Mouse (Mus musculus) splenic B cell, adult 2 months (primary cell): Measurements from ENCODE around the gene Olfr1262.

Experiments used
- DNase-seq: peaks from one replicate; pipeline ENCODE4 v3.0.0-alpha.2; 2011; ENCODE audit warnings: low read depth, low spot score
- H3K27me3 ChIP-seq: 2 replicates; pipeline ENCODE4 v1.6.1; 2012; ENCODE audit warnings: mild to moderate bottlenecking, low read length, moderate library complexity, mixed read lengths; ENCODE audit not compliant: control insufficient read depth, poor library complexity, insufficient read depth, severe bottlenecking
- H3K36me3 ChIP-seq: 2 replicates; pipeline ENCODE4 v1.6.1; 2012; ENCODE audit warnings: mild to moderate bottlenecking, low read length, moderate library complexity, mixed read lengths; ENCODE audit not compliant: control insufficient read depth, poor library complexity, insufficient read depth, severe bottlenecking

Olfr1262 gene

GRCm38 (mm10) chr2:89999845-90000244, at the start of gene Olfr1262:
Gene Olfr1262, plus strand, starts transcription at chr2:90000145.
- no peak for DNase-seq
- no peaks in the 10 kb centered on the region for H3K27me3 ChIP-seq
- no peaks in the 10 kb centered on the region for H3K36me3 ChIP-seq

DNA sequence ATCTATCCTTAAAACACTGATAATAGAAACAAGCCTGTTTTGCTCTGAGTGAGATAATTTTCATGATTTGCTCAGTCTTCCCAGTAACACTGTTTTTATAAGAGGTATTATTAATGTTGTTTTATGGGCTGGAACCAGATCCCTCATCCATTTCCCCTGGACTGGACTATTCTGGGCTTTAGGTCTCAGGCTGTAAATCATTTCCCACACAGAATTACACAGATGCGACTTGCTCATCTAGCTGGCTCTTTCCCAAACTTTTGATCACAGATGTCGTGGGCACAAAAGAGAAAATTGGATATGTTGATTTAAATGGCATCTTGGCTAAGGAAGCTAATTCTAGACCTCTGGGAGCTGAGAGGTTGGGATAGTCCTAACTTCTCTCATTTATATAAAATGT, 25.8 kb upstream of the Olfr1262 start, which contains the start of gene Olfr1260:
Olfr1260 (plus strand) TSS at position 157 of the 400 bp plus-strand sequence.
- Histone ChIP-seq H3K27me3 (no peaks in the 10 kb centered on the region), H3K36me3 (no peaks in the 10 kb centered on the region)
- DNase-seq: no peak

DNA sequence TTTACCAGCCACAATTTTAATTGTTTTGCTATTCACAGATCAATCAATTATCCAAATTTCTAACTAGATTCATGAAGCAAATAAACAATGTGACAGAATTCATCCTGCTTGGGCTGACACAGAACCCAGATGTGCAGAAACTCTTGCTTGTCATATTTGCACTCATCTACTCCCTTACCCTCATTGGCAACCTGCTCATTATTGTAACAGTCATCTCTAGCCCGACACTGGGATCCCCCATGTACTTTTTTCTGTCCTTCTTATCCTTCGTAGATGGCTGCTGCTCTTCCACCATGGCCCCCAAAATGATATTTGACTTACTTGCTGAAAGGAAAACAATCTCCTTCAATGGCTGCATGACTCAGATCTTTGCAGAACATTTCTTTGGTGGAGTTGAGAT, 22.2 kb upstream of the Olfr1262 start:
- no peak for DNase-seq
- Histone ChIP-seq H3K36me3 (no peaks in the 10 kb centered on the region), H3K27me3 (no peaks in the 10 kb centered on the region)

DNA sequence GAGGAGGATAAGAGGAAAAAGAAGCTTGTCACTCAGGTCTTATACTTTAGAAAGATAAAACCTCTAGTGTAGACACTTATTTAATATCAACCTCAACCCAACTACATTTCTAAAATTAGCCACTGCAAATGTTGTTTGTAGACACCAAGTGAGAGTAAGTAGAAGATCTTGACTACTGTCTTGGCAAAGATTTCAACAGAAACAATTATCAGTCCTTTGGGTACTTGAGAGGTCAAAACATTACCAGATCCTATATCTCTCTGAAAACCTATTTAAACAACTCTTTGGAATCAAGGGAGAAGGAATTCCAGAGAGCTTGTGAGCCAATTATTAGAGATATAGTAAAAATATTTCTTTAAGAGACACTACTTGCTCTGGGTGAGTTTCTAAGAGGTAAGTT, 9.0 kb upstream of the Olfr1262 start, which contains the start of gene Olfr1261:
Olfr1261 (plus strand) TSS at position 301 of the 400 bp plus-strand sequence.
- DNase-seq: no peak
- H3K27me3 ChIP-seq: no peaks in the 10 kb centered on the region
- H3K36me3 ChIP-seq: no peaks in the 10 kb centered on the region

DNA sequence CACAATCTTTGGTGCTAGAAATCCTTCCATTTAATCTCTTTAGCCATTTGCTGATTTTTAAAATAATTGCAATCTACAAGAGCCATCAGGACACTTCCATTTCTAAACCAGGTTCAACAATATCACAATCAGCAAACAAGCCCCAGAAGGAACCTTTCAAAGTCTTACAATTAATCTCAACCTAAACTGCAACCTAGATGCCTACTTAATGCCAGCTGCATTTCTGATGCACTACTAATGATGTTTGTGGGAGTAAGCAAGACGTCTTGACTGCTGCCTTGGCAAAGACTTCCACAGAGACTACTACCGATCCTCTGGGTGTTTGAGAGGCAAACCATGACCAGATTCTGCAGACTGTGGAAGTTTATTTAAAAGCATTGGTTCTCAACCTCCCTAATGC, 11.9 kb downstream of the Olfr1262 start, which contains the start of gene Olfr1263:
Olfr1263 (plus strand) TSS at position 301 of the 400 bp plus-strand sequence.
- DNase-seq: no peak
- H3K36me3 ChIP-seq: no peaks in the 10 kb centered on the region
- H3K27me3 ChIP-seq: no peaks in the 10 kb centered on the region

DNA sequence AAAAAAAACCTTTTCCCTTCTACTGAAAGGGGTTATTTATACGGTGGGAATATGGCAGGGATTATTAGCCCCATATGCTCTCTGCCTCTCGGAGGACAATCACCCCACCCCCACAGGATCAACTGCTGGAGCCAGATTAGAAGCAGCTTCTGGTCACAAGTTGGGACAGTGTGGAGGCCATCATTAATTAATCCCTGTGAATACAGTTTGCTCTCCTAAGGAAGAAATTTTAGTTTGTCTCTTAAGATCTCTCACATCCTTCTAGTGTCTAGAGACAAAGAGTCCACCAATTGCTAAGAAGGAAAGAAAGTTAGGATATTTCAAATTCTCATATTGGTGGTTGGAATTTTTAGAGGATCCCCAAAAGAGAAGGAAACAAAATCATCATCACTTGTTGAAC, 25.5 kb downstream of the Olfr1262 start, which contains the start of gene Olfr1264:
Olfr1264 (minus strand) TSS at position 101 of the 400 bp plus-strand sequence.
- Histone ChIP-seq H3K36me3 (no peaks in the 10 kb centered on the region), H3K27me3 (no peaks in the 10 kb centered on the region)
- no peak for DNase-seq

GRCm38 (mm10) chr2:90035037-90035436, 35.1 kb downstream of the Olfr1262 start, which contains the start of gene Olfr1265:
Gene Olfr1265, plus strand, starts transcription at chr2:90035337.
- H3K36me3 ChIP-seq: no peaks in the 10 kb centered on the region
- no peaks in the 10 kb centered on the region for H3K27me3 ChIP-seq
- DNase-seq: no peak
